Mouse (Mus musculus) mature B cell (primary cell): ENCODE measurements around the gene Inpp4a.

Experiments used
- in situ Hi-C: fragments of 300-500 bp; cut with MboI; formaldehyde crosslinking; loops from 2 replicates; pipeline ENCODE4 v1.14.3; 2019

Inpp4a gene

GRCm38 (mm10) chr1:37356305-37356704 is 56.6 kb downstream of the Inpp4a start:
- in situ Hi-C loops = no loop called here

- in situ Hi-C loops = no loop called here
These were observed 57.5 kb downstream of the Inpp4a start for GRCm38 (mm10) chr1:37357173-37357572.

GRCm38 (mm10) chr1:37358621-37359020 is 59.0 kb downstream of the Inpp4a start:
- in situ Hi-C loops = no loop called here

GRCm38 (mm10) chr1:37359395-37360092 is 59.9 kb downstream of the Inpp4a start:
- in situ Hi-C loops = no loop called here

GRCm38 (mm10) chr1:37360781-37361180 is 61.1 kb downstream of the Inpp4a start:
- in situ Hi-C loops = no loop called here

- in situ Hi-C loops = no loop called here
These were observed 63.1 kb downstream of the Inpp4a start for GRCm38 (mm10) chr1:37362721-37363120.

- in situ Hi-C loops = no loop called here
These were observed 68.5 kb downstream of the Inpp4a start for GRCm38 (mm10) chr1:37368125-37368524.

GRCm38 (mm10) chr1:37368768-37369385 is 69.2 kb downstream of the Inpp4a start:
- in situ Hi-C loops = no loop called here

GRCm38 (mm10) chr1:37376177-37376576 is 76.5 kb downstream of the Inpp4a start:
- in situ Hi-C loops = no loop called here

- in situ Hi-C loops = no loop called here
These were observed 77.1 kb downstream of the Inpp4a start for GRCm38 (mm10) chr1:37376751-37377150.

- in situ Hi-C loops = no loop called here
These were observed 78.4 kb downstream of the Inpp4a start for GRCm38 (mm10) chr1:37378095-37378494.

- in situ Hi-C loops = no loop called here
These were observed 79.9 kb downstream of the Inpp4a start for GRCm38 (mm10) chr1:37379536-37379935.

GRCm38 (mm10) chr1:37380913-37381312 is 81.2 kb downstream of the Inpp4a start:
- in situ Hi-C loops = no loop called here

GRCm38 (mm10) chr1:37384304-37384703 is 84.6 kb downstream of the Inpp4a start:
- in situ Hi-C loops = no loop called here

- in situ Hi-C loops = no loop called here
These were observed 86.8 kb downstream of the Inpp4a start for GRCm38 (mm10) chr1:37386448-37386971.

GRCm38 (mm10) chr1:37393174-37393573 is 93.5 kb downstream of the Inpp4a start:
- in situ Hi-C loops = no loop called here

GRCm38 (mm10) chr1:37396481-37396880 is 96.8 kb downstream of the Inpp4a start:
- in situ Hi-C loops = no loop called here

- in situ Hi-C loops = no loop called here
These were observed 99.3 kb downstream of the Inpp4a start for GRCm38 (mm10) chr1:37398961-37399360.

- in situ Hi-C loops = loop anchor here (5.0 kb wide), 1 partner anchor 127 kb away; no protein-coding TSS in a partner anchor
These were observed 100.1 kb downstream of the Inpp4a start for GRCm38 (mm10) chr1:37399734-37400133.

- in situ Hi-C loops = loop anchor here (5.0 kb wide), 1 partner anchor 129 kb away; no protein-coding TSS in a partner anchor
These were observed 102.0 kb downstream of the Inpp4a start for GRCm38 (mm10) chr1:37401687-37402086.

GRCm38 (mm10) chr1:37405137-37405536 is 105.5 kb downstream of the Inpp4a start:
- in situ Hi-C loops = no loop called here

GRCm38 (mm10) chr1:37407228-37407627 is 107.6 kb downstream of the Inpp4a start:
- in situ Hi-C loops = no loop called here

- in situ Hi-C loops = no loop called here
These were observed 108.4 kb downstream of the Inpp4a start for GRCm38 (mm10) chr1:37408059-37408458.
